Mouse (Mus musculus): ENCODE data around the gene Zfp296. TPM values are rescaled to one million over a fixed set of nuclear protein-coding genes. Genes with fewer than 3 reads are reported as not detected.

The Zfp296 gene
- total RNA-seq, 2 experiments from 2014 or later, result 0.45 to 0.51 TPM

- TF ChIP-seq CTCF (IDR thresholded peaks at IDR 0.05), result no peak
- DNase-seq, result no peak
- no peak overlapping the region for H3K27ac ChIP-seq
- intact Hi-C loops (cut with DNase I), result no loop called here
- no peak overlapping the region for H3K4me3 ChIP-seq
Observed at GRCm38 (mm10) chr7:19565803-19566202, 11.3 kb upstream of the Zfp296 start.

- no peak overlapping the region for H3K27ac ChIP-seq
- no peak for DNase-seq
- no peak overlapping the region for H3K4me3 ChIP-seq
- intact Hi-C loops (cut with DNase I), result no loop called here
- TF ChIP-seq CTCF (IDR thresholded peaks at IDR 0.05), result no peak
Observed at GRCm38 (mm10) chr7:19567426-19567825, 9.7 kb upstream of the Zfp296 start.

GRCm38 (mm10) chr7:19569647-19570046 is 7.4 kb upstream of the Zfp296 start:
- H3K4me3 ChIP-seq, result no peak overlapping the region
- no peak for TF ChIP-seq CTCF (IDR thresholded peaks at IDR 0.05)
- intact Hi-C loops (cut with DNase I), result loop anchor here (5.0 to 10.0 kb wide), 3 partner anchors 67 to 165 kb away; partner anchors contain the start of genes Ckm, Klc3 and Mark4
- no peak for DNase-seq
- no peak overlapping the region for H3K27ac ChIP-seq

- intact Hi-C loops (cut with DNase I), result loop anchor here (5.0 to 10.0 kb wide), 3 partner anchors 71 to 168 kb away; partner anchors contain the start of genes Ckm, Klc3 and Mark4
- Histone ChIP-seq H3K4me3 (peak overlapping the region; percentile 95), H3K27ac (peak overlapping the region; percentile 95)
- peak; percentile 90 for DNase-seq
- TF ChIP-seq CTCF (IDR thresholded peaks at IDR 0.05), result peak; percentile 49
Observed at GRCm38 (mm10) chr7:19572926-19573775, 3.9 kb upstream of the Zfp296 start.

GRCm38 (mm10) chr7:19573776-19574140 is 3.3 kb upstream of the Zfp296 start:
- peak overlapping the region; percentile 95 for H3K27ac ChIP-seq
- peak overlapping the region; percentile 95 for H3K4me3 ChIP-seq
- intact Hi-C loops (cut with DNase I), result loop anchor here (5.0 to 10.0 kb wide), 3 partner anchors 71 to 169 kb away; partner anchors contain the start of genes Ckm, Klc3 and Mark4
- no peak for DNase-seq
- TF ChIP-seq CTCF (IDR thresholded peaks at IDR 0.05), result no peak

GRCm38 (mm10) chr7:19575559-19575958 is 1.5 kb upstream of the Zfp296 start:
- intact Hi-C loops (cut with DNase I), result loop anchor here (5.0 to 10.0 kb wide), 2 partner anchors 42 to 171 kb away; partner anchors contain the start of genes Ckm and Klc3
- H3K4me3 ChIP-seq, result no peak overlapping the region
- no peak for DNase-seq
- no peak overlapping the region for H3K27ac ChIP-seq
- TF ChIP-seq CTCF (IDR thresholded peaks at IDR 0.05), result no peak

- no peak for TF ChIP-seq CTCF (IDR thresholded peaks at IDR 0.05)
- intact Hi-C loops (cut with DNase I), result loop anchor here (5.0 to 10.0 kb wide), 2 partner anchors 39 to 173 kb away; partner anchors contain the start of genes Ckm and Klc3
- Histone ChIP-seq H3K27ac (peak overlapping the region; percentile 61), H3K4me3 (peak overlapping the region; percentile 73)
- peak; percentile 57 for DNase-seq
Observed at GRCm38 (mm10) chr7:19577877-19578414, 859 bp downstream of the Zfp296 start.

GRCm38 (mm10) chr7:19578436-19578835 is 1.3 kb downstream of the Zfp296 start:
- intact Hi-C loops (cut with DNase I), result loop anchor here (5.0 to 10.0 kb wide), 2 partner anchors 39 to 174 kb away; partner anchors contain the start of genes Ckm and Klc3
- Histone ChIP-seq H3K4me3 (peak overlapping the region; percentile 73), H3K27ac (no peak overlapping the region)
- no peak for DNase-seq
- no peak for TF ChIP-seq CTCF (IDR thresholded peaks at IDR 0.05)

- TF ChIP-seq CTCF (IDR thresholded peaks at IDR 0.05), result no peak
- Histone ChIP-seq H3K4me3 (no peak overlapping the region), H3K27ac (no peak overlapping the region)
- no peak for DNase-seq
- intact Hi-C loops (cut with DNase I), result loop anchor here (5.0 to 10.0 kb wide), 2 partner anchors 38 to 175 kb away; partner anchors contain the start of genes Ckm and Klc3
Observed at GRCm38 (mm10) chr7:19579751-19580150, 2.7 kb downstream of the Zfp296 start.

- no peak overlapping the region for H3K27ac ChIP-seq
- no peak for TF ChIP-seq CTCF (IDR thresholded peaks at IDR 0.05)
- H3K4me3 ChIP-seq, result no peak overlapping the region
- intact Hi-C loops (cut with DNase I), result no loop called here
- no peak for DNase-seq
Observed at GRCm38 (mm10) chr7:19580634-19581033, 3.5 kb downstream of the Zfp296 start.

GRCm38 (mm10) chr7:19586269-19586668 is 9.2 kb downstream of the Zfp296 start:
- no peak for TF ChIP-seq CTCF (IDR thresholded peaks at IDR 0.05)
- intact Hi-C loops (cut with DNase I), result no loop called here
- no peak for DNase-seq
- H3K27ac ChIP-seq, result no peak overlapping the region
- no peak overlapping the region for H3K4me3 ChIP-seq

GRCm38 (mm10) chr7:19589207-19589606 is 12.1 kb downstream of the Zfp296 start:
- peak; percentile 62 for DNase-seq
- Histone ChIP-seq H3K27ac (no peak overlapping the region), H3K4me3 (no peak overlapping the region)
- peak; percentile 62 for TF ChIP-seq CTCF (IDR thresholded peaks at IDR 0.05)
- intact Hi-C loops (cut with DNase I), result loop anchor here (1.0 kb wide), 1 partner anchor 86 kb away; no protein-coding TSS in a partner anchor

GRCm38 (mm10) chr7:19589917-19590316 is 12.8 kb downstream of the Zfp296 start:
- intact Hi-C loops (cut with DNase I), result loop anchor here (1.0 to 2.0 kb wide), 2 partner anchors 29 to 87 kb away; no protein-coding TSS in a partner anchor
- H3K4me3 ChIP-seq, result no peak overlapping the region
- TF ChIP-seq CTCF (IDR thresholded peaks at IDR 0.05), result peak; percentile 93

More at GRCm38 (mm10) chr7:19589917-19590316, 12.8 kb downstream of the Zfp296 start:
- H3K27ac ChIP-seq, result no peak overlapping the region
- DNase-seq, result peak; percentile 72
